Mouse (Mus musculus): ENCODE measurements at regions not wholly inside any gene's neighbourhood (a gene's known extent, or its start where the extent isn't known, plus 50 kb on each side); places are given as distances from the start of the nearest gene placed in this dataset.
"Not testable (repeated sequence)": the region's sequence is repeated elsewhere in the genome, so short reads cannot be mapped to it uniquely, and the experiment has no call there.

DNA sequence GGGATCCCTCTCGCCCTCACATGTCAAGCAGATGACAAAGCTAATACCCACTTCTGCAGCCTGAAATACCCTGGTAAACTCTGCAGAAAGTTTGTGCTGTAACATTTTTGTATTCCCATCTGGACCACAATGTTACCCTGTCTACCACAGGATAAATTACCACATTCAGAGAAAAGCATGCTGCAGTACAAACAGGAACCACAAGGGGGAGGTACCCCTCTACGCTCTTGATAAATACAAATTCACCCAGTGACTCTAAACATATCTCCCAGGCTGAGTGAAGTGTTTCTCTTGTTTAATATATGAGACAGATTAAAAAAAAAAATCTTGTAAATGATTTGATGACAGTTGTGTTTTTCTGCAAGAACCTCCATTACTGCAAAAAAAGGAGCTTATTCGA, 549.8 kb upstream of the Olfr1507 start:
- DNase-seq (ENCODE audit: low read depth in 1 of 2, low spot score in 2 of 2) = not testable (repeated sequence)

DNA sequence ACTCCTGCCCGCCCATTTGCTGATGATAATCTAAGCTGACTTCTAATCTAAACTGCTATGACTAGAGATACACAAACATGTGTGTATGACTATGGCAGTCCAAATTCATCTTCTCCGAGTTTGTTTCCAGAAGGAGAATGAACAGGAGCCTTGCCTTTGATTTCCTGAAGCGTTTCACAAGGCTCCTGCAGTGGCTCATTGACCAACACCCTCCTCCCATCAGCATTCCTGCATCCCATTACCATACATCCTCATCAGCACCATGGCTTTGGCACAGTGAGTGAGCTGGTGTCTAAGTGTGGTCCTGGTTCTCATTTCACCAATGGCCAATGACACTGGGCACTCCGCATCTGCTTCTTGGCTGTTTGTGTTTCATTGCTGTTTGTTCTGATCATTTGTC, 548.6 kb upstream of the Olfr1507 start:
- not testable (repeated sequence) for DNase-seq (ENCODE audit: low read depth in 1 of 2, low spot score in 2 of 2)

DNA sequence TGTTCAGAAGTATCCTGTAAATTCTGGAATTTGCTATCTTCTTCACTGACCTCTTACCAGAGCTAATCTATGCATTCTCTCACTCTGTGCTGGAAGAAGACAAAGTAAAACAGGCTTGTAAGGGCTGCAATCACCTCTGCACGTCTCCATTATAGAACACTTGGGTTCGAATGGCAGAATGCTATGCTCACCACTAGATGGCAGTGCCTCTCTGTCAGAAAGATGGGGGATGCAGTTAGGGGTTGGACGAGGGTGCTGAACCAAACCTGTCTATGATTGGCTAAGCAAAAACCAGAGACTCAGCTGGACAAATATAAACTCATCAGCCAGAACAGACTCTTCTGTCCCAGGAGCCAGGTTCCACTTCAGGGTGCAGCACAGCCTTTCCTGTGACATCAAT, 546.5 kb upstream of the Olfr1507 start:
- not testable (repeated sequence) for DNase-seq (ENCODE audit: low read depth in 1 of 2, low spot score in 2 of 2)

DNA sequence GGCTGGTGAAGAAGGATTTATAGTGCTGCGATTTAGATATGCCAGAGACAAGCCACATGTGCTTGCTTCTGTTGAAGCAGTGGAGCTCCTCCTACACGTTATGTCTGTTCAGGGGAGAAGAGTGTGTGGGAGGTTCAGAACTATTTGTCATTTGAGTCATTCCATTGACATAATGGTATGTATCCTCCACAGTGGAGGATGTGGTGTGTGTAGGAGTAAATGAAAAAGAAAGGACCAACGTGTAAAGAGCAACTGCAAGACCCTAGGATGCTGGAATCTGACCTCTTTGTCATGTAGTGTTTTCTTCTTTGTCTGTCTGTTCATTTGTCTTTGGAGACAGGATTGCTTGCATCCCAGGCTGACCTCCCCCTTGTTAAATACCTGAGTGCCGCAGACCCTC, 543.9 kb upstream of the Olfr1507 start:
- DNase-seq (ENCODE audit: low read depth in 1 of 2, low spot score in 2 of 2) = not testable (repeated sequence)

DNA sequence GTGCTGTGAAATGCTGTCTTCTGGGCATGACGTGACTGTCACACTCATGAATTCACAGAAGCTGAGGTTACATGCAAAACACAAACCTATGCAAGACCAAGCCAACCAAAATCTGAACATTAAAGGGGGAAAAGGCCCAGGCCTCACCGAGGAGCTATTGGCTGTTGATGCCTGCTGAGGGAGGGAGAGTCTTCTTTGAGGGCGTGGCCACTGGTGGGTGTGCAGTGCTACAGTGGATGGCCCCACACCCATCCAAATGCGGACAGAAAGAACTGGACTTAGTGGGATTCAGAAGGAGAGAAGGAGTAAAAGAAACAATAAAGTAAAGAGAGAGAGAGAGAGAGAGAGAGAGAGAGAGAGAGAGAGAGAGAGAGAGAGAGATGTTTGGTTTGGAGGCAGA, 539.4 kb upstream of the Olfr1507 start:
- DNase-seq (ENCODE audit: low read depth in 1 of 2, low spot score in 2 of 2) = not testable (repeated sequence)

DNA sequence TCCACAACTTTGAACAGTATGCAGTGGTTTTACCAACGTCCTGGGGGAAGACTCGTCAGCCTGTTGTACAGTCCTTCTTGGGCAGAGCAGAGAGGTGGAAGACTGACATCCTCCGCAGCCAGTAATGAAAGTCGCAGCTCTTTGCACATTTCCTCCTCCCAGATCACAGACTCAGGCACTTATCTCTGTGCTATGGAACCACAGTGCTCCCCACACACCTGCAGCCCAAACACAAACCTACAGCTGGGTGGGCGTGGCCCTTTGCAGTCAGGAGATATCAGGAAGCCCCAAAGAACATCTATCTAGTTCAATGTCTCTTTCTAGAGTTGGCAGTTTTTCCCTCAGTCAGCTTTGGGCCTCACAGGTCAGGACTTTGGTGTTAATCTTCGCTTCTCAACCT, 537.7 kb upstream of the Olfr1507 start:
- not testable (repeated sequence) for DNase-seq (ENCODE audit: low read depth in 1 of 2, low spot score in 2 of 2)

DNA sequence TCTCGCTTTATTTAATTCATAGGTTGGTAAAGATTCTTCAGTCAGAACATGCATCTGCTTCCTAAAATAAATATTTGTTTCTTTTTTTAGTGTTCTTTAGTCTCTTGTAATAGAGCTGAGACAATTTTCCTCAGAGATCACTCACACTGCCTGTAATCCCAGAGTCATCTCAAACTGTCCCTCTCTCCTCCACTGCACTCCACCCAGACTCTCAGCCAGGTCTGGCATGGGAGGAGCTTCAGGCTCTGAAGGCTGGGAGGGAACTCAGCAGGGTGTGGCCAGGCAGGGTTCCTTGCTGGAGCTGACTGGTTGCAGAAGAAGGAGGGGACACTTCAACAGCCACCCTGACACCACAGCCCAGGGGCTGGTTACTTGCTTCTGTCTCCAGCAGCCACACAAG, 536.9 kb upstream of the Olfr1507 start:
- not testable (repeated sequence) for DNase-seq (ENCODE audit: low read depth in 1 of 2, low spot score in 2 of 2)

DNA sequence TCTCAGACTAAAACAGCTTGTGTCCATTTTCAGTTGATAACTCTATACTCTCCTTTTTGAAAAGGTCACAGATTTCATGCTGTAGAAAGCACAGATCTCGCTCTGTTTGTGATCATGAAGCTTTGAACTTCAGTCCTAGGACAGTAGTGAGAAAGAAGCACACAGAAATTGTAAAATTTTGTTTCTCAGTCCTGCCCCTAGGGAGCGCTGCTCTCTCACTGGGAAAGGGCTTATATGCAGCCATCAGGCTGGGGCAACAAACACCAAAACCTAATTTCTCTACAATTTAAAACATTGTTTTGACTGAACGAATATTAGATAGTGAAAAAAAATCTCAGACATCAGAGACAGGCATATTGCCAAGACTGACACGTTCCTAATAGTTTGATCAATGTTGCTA, 534.7 kb upstream of the Olfr1507 start:
- DNase-seq (ENCODE audit: low read depth in 1 of 2, low spot score in 2 of 2) = not testable (repeated sequence)

DNA sequence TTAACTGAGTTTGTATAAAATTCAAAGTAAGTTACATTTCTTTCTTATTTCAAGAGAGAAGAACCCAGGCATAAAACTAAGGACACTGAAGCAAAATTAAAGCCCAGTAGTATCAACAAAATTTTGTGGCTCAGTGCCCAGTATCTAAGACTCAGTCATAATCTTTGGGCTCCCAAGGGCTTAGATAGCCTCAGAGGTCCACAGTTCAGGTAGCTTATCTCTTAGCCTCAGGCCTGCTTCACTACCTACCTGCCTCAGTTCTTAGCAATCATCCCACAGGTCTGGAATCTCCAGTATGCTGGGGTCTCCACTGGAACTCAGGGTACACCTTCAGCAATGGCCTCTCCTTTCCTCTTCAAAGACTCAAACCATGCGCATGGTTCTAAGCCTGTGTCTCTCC, 531.4 kb upstream of the Olfr1507 start:
- not testable (repeated sequence) for DNase-seq (ENCODE audit: low read depth in 1 of 2, low spot score in 2 of 2)

DNA sequence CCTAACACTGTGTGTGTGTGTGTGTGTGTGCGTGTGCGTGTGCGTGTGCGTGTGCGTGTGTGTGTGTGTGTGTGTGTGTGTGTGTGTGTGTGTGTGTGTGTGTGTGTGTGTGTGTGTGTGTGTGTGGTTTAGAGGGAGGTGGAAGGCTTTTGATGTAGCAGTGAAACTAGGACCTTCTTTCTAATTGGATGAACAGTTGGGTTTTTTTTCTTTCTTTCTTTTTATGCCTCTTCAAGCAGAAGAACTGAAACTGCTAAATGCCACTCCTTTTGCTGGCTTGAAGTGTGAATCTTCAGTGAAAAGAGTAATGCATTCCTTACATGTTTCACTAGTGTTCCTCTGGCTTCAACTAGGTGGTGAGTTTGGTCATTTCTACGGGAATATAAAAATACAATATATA, 524.6 kb upstream of the Olfr1507 start:
- not testable (repeated sequence) for DNase-seq (ENCODE audit: low read depth in 1 of 2, low spot score in 2 of 2)

DNA sequence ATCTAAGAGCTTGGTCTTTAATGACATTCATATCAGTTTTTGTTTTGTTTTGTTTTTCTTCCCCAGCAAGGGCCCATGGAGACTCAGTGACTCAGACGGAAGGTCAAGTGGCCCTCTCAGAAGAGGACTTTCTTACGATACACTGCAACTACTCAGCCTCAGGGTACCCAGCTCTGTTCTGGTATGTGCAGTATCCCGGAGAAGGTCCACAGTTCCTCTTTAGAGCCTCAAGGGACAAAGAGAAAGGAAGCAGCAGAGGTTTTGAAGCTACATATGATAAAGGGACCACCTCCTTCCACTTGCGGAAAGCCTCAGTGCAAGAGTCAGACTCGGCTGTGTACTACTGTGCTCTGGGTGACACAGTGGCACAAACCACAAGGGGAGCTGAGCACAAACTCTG, 512.2 kb upstream of the Olfr1507 start:
- not testable (repeated sequence) for DNase-seq (ENCODE audit: low read depth in 1 of 2, low spot score in 2 of 2)

DNA sequence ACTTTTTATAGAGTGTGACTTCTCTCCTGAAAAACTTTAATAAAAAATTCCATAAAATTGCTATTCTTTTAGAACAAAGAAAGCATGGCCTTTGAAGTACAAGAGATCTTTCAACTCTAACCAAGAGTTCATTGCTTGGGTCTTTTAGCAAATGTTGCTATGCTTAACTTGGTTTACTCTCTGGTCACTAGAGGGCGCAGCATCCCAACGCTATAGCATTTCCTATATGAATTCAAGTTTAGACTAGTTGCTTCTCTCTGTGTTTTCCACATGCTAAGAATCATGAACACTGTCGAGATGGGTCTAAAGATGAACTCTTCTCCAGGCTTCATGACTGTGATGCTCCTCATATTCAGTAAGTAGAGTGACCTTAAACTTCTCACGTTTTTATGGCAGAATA, 511.8 kb upstream of the Olfr1507 start:
- not testable (repeated sequence) for DNase-seq (ENCODE audit: low read depth in 1 of 2, low spot score in 2 of 2)

DNA sequence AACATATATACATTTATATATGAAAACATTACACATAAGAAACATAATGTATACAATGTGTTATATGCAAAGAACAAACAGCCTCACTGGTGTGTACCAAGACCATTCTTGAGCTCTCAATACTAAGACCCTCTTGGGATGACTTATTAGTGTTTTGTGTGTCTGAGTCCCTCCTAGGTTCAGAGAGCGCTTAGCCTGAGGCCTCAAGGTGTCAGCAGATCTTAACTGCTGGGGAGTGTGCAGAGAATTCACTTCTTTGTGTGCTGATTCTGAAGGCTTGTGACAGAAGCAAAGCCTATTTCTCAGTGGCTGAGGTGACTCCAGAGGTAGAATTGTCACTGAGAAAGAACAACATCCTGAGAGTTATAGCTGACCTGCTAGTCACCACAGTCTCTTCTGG, 505.7 kb upstream of the Olfr1507 start:
- DNase-seq (ENCODE audit: low read depth in 1 of 2, low spot score in 2 of 2) = not testable (repeated sequence)

DNA sequence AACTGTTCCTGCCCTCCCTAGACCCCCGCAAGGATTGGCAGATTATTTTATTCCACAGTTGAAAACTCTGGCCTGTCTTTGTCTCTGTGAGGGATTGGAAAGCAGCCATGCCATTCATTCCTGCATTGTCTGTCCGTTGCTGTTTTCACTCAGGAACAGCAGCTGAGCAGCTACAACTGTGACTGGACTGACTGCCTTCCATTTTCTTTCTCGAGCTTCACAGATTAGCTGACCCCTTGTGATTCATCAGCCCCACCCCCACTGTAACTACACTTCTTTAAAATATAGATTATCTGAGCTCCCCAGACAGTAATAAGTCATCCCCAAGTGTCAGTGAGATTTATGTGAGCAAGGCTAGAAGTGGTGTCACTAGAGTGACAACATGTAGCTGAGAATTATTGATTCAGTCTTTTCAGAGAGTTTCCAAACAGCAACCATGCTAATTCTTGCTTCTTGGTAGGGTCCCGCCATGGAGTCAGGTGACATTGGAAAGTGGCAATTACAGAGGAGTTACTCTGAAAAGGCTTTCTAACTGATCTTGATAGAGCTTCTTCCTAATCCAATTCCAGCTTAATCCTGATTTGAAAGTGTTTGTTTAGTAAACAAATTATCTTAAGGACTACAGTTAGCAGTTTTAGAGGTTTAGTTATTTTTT, 496.7 kb upstream of the Olfr1507 start:
- not testable (repeated sequence) for DNase-seq (ENCODE audit: low read depth in 1 of 2, low spot score in 2 of 2)

DNA sequence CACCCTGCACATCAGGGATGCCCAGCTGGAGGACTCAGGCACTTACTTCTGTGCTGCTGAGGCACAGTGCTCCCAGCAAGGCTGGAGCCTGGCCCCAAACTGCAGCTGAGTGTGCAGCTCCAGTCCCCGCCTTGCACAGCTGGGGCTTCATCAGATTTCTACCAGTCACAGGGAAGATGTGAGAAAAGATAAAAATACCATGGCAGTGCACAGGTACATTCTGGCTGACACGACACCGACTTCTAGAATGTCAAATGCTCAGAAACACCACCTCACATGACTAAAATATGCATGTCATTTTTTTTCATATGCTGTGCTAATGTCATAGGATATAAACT, 495.7 kb upstream of the Olfr1507 start:
- DNase-seq (ENCODE audit: low read depth in 1 of 2, low spot score in 2 of 2) = not testable (repeated sequence)

DNA sequence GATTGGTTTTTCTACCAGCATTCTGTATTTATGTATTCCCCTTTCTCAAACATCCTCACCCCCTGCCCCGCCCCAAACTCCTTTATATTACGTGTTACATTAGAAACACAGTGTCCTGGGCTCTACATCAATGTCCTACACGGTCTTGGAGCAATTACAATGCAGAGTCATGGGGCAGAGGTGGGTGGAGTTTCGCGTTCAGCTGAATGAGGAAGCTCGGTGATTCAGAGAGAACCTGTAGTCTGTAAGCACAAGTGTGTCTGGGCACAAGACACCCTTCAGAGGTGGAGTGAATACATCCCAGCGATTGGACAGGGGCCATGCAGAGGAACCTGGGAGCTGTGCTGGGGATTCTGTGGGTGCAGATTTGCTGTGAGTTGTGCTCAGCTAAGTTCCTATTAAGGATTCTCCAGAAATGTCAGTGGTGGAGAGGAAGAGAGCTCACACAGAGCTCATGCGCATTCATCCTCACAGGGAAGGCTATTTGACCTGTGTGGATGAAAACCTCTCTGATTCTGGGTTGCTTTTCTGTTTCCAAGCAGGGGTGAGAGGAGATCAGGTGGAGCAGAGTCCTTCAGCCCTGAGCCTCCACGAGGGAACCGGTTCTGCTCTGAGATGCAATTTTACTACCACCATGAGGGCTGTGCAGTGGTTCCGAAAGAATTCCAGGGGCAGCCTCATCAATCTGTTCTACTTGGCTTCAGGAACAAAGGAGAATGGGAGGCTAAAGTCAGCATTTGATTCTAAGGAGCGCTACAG, 495.2 kb upstream of the Olfr1507 start:
- DNase-seq (ENCODE audit: low read depth in 1 of 2, low spot score in 2 of 2) = not testable (repeated sequence)

DNA sequence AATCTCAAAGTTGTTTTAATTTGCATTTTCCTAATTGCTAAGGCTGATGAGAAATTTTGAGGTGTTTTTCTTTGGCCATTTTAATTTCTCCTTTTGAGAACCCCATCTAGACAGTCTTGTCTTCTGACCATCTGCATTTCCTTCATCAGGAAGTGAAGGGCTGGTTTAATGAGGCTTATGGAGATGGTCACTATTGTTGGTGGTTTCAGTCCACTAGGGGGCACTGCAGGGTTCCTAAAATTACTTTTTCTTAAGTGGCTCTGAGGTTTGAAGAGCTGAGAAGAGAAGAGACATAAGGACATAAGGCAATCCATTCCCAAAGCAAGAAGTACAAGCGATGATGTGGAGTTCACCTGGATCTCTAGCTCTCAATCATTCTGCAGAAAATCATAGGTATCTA, 494.4 kb upstream of the Olfr1507 start:
- DNase-seq (ENCODE audit: low read depth in 1 of 2, low spot score in 2 of 2) = not testable (repeated sequence)

DNA sequence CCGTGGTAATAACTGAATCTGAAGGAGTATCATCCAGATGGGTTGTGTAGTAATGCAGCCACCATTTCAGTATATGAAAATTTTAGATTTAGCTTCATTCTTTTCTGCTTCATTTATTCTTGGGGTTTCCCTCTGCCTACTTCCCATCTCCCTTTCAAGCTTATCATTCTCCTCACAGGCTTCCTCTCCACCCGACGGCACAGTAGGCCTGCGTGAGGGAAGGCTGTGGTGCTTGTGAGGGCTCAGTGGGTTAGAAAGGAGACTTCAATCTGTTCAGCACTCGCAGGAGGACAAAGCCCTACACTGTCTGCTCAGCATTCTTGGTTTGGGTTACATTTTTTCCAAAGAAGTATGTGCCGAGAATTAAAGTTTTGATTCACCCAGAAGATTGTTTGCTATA, 493.0 kb upstream of the Olfr1507 start:
- not testable (repeated sequence) for DNase-seq (ENCODE audit: low read depth in 1 of 2, low spot score in 2 of 2)

DNA sequence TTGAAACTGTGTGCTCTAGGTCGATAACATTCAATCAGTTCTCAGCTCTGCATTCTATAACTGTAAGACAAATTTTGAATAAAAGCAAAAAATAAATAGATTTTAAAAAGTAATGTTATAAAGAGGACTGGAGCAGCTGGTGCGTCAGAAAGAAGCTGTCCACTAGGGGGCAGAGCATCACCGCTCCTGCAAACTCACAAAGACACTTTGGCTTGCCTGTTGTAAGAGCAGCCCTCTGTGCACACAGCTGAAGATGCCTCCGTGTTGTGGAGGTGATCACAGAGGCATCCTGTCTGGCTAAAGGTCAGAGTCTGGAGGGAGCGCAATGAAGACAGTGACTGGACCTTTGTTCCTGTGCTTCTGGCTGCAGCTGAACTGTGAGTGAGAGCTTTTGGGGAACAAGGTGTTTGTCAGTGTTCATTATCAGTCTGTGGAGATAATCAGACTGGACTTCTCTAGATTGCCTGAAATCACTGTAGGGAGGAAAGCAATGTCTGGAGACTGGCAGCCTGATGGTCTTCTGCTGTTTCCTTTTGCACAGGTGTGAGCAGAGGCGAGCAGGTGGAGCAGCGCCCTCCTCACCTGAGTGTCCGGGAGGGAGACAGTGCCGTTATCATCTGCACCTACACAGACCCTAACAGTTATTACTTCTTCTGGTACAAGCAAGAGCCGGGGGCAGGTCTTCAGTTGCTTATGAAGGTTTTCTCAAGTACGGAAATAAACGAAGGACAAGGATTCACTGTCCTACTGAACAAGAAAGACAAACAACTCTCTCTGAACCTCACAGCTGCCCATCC, 476.9 kb upstream of the Olfr1507 start:
- not testable (repeated sequence) for DNase-seq (ENCODE audit: low read depth in 1 of 2, low spot score in 2 of 2)

DNA sequence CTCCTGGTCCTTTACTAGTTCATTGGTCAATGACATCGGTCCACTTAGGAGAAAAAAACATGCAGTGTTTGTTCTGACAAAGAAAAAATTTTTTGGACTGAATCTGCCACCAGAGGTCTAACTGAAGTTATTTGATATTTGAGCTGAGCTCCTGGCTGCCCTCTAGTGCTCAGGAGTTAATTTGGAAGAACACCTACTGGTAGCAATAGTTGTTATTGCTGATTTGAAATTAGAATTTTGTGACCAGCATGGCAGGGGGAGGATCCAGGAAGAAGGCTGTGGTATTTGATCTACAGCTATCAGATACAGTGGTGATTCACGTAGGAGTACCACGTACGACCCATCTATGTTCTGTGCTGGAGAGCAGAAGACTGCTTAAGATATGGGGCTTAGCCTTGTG, 466.6 kb upstream of the Olfr1507 start:
- DNase-seq (ENCODE audit: low read depth in 1 of 2, low spot score in 2 of 2) = not testable (repeated sequence)

DNA sequence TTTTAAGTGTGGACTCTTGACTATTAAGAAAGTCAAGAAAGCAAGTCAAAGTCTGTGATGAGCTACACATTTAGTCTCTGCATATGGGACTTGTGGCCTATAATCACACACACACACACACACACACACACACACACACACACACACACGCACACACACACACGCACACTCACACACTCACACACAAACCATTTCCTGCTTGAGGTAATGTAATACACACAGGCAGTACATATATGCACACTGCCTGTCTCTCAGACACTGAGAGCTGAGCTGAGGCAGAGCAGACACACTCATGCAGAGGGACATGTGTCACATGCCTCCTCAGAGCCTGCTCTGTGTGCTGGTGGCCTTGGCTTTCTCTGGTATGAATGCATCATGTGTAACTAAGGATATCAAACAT, 461.0 kb upstream of the Olfr1507 start:
- DNase-seq (ENCODE audit: low read depth in 1 of 2, low spot score in 2 of 2) = not testable (repeated sequence)

DNA sequence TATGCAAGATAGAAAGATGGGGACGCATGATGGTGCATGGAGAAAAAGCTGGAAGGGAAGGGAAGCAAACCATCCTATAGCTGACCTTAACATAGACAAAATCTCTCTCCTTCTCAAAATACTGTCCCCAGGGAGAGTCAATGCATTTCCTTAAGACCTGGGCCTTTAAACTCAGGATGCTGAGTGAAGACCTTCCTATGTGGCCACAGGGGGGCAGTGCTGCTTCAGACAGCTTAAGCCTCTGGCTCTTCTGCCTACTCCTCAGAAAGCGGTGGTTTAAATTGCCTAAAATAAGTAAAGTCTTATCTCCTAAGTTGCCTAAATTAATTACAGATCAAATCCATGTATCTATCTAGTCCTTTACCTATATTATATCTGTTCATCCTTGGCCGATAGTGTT, 449.4 kb upstream of the Olfr1507 start:
- DNase-seq (ENCODE audit: low read depth in 1 of 2, low spot score in 2 of 2) = not testable (repeated sequence)
